Mouse (Mus musculus) kidney, postnatal 4 days (tissue): Measurements from ENCODE around the gene Pde4b.
A peak's percentile ranks its signal among the peaks of the same experiment; 100 is the strongest.

Source experiments
- DNase-seq, 2 experiments: peaks; one replicate each; pipeline ENCODE4 v3.0.0; 2021; ENCODE audit warnings: mixed read lengths in 2 of 2

The Pde4b gene

DNA sequence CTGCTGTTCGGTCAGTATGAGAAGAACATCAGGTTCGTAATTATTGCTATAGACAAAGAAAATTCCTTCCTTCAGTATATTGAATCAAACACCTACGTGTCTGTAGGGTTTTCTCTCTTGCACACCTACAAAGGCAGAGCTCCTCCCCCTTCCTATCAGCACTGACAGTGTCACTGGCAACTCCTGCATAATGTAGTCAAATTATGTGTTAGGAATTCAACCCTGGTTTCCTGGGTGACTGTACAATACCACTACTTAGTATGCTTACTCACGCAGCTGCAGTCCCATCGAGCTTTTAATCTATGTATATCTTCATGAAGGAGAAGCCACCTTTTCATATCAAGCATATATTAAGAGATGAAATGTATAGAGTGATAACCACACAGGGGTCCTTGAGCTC, 99.5 kb downstream of the Pde4b start:
- DNase-seq: no peak

GRCm38 (mm10) chr4:102197707-102198106, 110.4 kb downstream of the Pde4b start:
- DNase-seq: no peak

DNA sequence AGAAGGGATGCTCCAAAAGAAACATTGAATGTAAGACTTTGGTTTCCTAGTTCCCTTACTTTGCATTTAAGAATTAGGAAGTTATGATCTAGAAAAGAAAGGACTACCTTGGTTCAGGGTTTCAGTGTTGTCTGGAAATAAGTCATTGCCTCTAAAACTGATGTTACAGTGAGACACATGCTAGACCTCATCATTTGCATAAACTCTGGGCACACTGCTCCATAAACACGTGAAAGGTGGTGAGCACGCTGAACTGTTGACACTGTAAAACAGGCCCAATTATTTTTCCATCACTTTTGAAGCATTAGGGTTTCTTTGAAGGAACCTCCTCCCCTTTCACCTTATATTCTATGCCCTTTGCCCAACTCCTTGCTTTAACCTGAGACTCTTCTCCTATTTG, 122.4 kb downstream of the Pde4b start:
- DNase-seq: no peak

GRCm38 (mm10) chr4:102226700-102227099, 139.4 kb downstream of the Pde4b start:
- peak; percentile 8 to 28 for DNase-seq

- DNase-seq: peak; percentile 69 to 77
Observed at GRCm38 (mm10) chr4:102228953-102229586, 141.7 kb downstream of the Pde4b start.

DNA sequence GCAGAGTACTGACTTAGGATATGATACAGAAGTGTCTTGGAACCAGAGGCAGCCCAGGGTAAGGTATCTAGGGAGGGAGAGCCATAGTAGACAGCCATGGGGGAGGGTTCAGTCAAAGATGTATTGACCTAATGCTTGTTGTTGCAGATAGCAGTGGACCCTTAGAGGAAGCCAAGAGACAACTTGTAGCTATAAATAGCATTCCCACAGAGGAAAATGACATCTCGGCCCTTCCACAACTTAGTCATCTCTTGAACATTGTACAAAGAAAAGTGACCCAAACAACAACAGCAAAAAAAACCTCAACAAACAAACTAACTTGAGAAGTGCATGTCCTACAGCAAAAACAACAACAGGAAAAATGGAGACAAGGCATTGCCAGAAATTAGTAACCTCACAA, 143.6 kb downstream of the Pde4b start:
- no peak for DNase-seq

DNA sequence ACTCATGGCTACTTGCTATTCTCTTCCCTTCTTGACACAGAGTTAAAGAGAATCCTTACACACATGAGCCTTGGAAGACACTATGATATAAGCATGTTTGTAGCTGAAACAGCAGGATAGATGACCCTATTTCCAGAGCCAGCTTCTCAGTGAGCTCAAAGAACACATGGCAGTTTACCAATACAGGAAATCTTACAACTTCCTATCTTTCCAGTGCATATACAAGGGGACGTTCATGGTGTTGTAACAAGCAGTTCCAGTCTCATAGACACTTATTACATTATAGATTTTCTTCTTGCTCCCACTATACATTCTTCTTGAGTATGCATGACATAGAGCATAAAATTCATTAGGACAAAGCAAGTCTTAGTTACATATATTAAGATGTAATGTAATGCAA, 146.3 kb downstream of the Pde4b start:
- DNase-seq: no peak

DNA sequence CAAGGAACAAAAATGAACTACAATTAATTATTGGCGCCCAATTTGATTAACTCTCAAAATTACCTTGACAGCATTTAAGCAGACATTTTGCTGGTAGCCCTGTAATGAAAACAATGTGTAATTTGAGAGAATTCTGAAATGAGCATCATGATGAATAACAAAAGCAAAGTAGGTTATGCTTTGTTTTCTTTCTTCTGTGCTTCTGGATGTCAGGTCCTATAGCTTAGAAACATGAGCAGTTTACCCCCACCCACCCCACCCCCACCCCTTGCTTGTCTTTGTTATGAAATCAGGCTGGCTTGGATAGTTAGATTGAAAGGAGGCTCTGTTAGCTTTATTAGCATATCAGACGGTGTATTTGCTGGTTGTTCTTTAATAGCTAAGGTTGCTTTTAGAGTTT, 147.8 kb downstream of the Pde4b start:
- DNase-seq: no peak

DNA sequence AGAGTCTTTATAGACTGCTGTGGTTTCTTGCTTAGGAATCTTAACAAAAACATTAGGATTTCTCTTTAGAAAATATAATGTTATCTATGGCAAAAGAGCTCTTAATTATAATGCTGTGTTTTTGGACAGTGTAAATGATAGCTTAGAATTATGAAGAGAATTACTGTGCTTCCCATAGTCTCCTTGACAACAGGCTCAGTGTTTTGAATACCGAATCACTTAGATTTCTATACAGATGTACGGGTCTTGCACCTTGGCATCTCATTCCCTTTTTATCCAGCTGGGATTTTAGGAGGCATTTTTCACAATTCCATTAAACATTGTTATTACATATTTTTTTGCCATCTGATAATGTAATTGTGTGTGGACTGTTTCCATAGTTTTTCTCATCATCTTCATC, 151.8 kb downstream of the Pde4b start:
- no peak for DNase-seq

DNA sequence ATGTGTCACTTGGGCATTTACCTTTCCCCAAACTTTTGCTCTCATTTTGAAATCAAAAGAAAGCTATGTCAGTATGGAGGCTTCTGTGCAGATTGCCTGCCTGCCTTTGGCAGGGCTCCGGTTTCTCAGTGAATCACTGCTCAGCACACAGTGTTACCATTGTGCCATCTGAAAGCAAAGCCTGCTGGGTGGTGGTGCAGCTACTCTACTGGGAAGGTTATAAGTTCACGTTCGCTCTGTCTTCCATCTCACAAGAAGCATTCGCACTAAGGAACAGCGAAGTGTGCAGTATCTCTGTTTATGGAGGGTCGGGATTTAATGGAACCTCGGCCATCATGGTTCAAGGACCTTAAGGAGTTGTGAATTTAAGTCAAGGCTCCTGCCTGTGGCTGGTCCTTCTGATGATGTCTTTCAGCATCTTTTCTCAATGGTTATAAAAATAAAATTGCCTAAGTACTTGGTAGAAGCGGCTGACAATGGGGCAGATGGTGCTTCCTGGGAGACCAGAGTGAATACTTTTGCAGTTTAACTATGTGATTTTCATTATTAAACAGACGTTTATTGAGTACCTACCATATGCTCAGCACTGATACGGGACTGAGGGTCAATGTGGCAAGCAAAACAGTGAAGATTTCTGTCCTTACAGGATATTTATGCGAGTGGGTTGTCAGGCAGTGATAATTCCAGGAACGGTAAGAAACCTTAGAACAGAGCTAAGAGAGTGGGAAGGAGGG, 152.5 kb downstream of the Pde4b start:
- no peak for DNase-seq

GRCm38 (mm10) chr4:102240754-102241427, 153.5 kb downstream of the Pde4b start:
- no peak for DNase-seq

- no peak for DNase-seq
Observed at GRCm38 (mm10) chr4:102253994-102254393, 166.7 kb downstream of the Pde4b start.

- peak; percentile 21 to 27 for DNase-seq
Observed at GRCm38 (mm10) chr4:102254466-102255294, 167.3 kb downstream of the Pde4b start.

DNA sequence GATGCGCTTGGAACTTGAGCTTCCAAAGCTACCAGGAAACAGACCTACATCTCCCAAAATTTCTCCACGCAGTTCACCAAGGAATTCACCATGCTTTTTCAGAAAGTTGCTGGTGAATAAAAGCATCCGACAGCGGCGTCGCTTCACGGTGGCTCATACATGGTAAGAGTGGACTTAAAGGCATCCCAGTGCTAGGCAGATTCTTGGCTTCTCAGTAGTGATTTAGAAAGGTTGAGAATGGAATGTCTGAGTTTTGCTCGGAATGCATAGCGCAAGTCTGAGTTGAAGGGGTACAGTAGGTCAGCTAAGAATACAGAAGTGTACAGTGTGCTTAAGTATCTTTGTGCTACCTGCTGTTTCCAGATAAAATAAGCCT, 167.9 kb downstream of the Pde4b start:
- DNase-seq: peak; percentile 4 to 5

GRCm38 (mm10) chr4:102256170-102256960, 169.0 kb downstream of the Pde4b start:
- DNase-seq: no peak

GRCm38 (mm10) chr4:102260216-102260615, 172.9 kb downstream of the Pde4b start:
- DNase-seq: no peak

- DNase-seq: no peak
Observed at GRCm38 (mm10) chr4:102272313-102272712, 185.0 kb downstream of the Pde4b start.

- no peak for DNase-seq
Observed at GRCm38 (mm10) chr4:102272749-102273148, 185.4 kb downstream of the Pde4b start.

DNA sequence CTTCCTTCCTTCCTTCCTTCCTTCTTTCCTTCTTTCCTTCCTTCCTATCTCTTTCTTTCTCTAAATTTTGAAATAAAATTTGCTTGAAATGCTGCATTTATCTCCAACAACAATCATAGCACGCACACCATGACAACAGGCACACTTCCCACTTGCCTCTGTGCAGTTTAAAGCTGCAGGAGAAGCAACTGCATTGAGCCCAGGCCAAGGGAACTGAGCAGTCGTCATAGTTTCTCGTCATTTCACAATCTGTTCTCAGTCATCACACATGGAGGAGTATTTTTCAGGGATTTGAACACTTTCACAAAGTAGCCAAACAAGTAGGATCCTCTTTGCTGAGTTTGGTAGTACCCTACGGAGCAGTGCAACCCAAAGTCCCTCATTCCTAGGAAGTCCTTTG, 188.4 kb downstream of the Pde4b start:
- no peak for DNase-seq

DNA sequence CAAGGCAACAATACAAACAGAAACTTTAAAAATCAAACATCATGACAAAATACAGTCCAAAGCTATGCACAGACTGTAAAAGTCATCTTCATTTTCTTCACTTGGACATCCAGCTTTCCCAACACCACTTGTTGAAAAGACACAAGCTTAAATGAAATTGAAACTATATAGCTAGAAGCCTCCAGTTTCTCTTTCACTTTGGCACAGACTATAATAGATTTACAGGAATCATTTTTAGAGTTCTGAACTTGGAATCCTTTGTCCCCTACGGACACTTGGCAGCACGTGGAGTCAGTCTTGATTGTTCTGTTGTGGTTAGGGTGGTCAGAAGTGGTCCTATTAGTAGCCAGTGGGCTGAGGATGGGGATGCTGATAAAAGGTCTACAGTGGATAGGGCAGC, 191.6 kb downstream of the Pde4b start:
- DNase-seq: no peak

DNA sequence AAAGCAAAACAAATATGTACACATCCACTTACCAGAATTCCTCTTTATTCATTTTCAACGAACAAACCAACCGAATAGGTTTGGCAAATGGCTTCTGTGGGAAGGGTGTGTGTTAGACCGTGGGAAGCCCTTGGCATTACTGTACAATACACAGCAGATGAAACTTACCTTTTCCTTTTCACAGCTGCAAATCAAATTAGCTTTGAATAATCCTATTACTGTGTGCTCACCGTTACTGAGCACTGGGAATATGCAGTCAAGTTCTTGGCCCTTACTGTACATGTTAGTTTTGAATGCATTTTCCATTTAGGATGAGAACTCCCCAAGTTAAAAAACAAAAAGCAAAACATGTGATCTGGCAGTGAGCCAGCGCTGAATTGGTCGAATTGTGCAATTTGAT, 199.8 kb downstream of the Pde4b start:
- no peak for DNase-seq

- no peak for DNase-seq
Observed at GRCm38 (mm10) chr4:102290052-102290734, 202.8 kb downstream of the Pde4b start.
